Mouse (Mus musculus) brain, embryonic 14.5 days (tissue): Measurements from ENCODE around the gene Slc39a1.

Experiments
- CTCF ChIP-seq: fragments of 200-500 bp; IDR thresholded peaks from 2 replicates; pipeline ENCODE4 v1.5.1; 2012; ENCODE audit warnings: inconsistent platforms, mild to moderate bottlenecking, moderate library complexity, borderline replicate concordance; ENCODE audit not compliant: insufficient read depth, insufficient read length; ENCODE audit errors: extremely low read depth
- POLR2A ChIP-seq: fragments of 200-500 bp; IDR thresholded peaks from 2 replicates; pipeline ENCODE4 v1.6.1; 2012; ENCODE audit warnings: mild to moderate bottlenecking, inconsistent platforms, borderline replicate concordance; ENCODE audit not compliant: poor library complexity, insufficient read depth, insufficient read length, severe bottlenecking; ENCODE audit errors: extremely low read depth

- TF ChIP-seq CTCF (no peak), POLR2A (no peak)
These were observed 24.2 kb downstream of the Slc39a1 start for GRCm38 (mm10) chr3:90272170-90272569.
